Mouse (Mus musculus) embryonic fibroblast, embryonic 13.5 days (primary cell): ENCODE results near the gene Ophn1.

Source experiments
- CTCF ChIP-seq: IDR thresholded peaks from 2 replicates; pipeline ENCODE4 v1.5.1; 2011; ENCODE audit warnings: mild to moderate bottlenecking, control low read depth, low read length, moderate library complexity, borderline replicate concordance; ENCODE audit not compliant: insufficient read depth
- POLR2A ChIP-seq: IDR thresholded peaks from 2 replicates; pipeline ENCODE4 v1.6.1; 2011; ENCODE audit warnings: low read depth, mild to moderate bottlenecking, control low read depth, low read length, moderate library complexity

GRCm38 (mm10) chrX:98860167-98860566, 30.7 kb downstream of the Ophn1 start:
- TF ChIP-seq CTCF = no peak
- TF ChIP-seq POLR2A = no peak
